Mouse (Mus musculus): ENCODE results near the gene Gas8.

- no peak for TF ChIP-seq CTCF (IDR thresholded peaks at IDR 0.05; ENCODE audit: borderline replicate concordance, control insufficient read depth, extremely low read depth, insufficient read depth, low read length, poor library complexity)
- TF ChIP-seq POLR2A (IDR thresholded peaks at IDR 0.05; ENCODE audit: control insufficient read depth, extremely low read depth, insufficient read depth, low read length, poor library complexity), result no peak
Observed at GRCm38 (mm10) chr8:123514781-123515539, 3.7 kb upstream of the Gas8 start, which contains the start of gene Dbndd1.
